Mouse (Mus musculus) neural tube, embryonic 11.5 days (tissue): Measurements from ENCODE around the gene Cpsf6. TPM values are rescaled to one million over a fixed set of nuclear protein-coding genes. Genes with fewer than 3 reads are reported as not detected.
"Not testable (repeated sequence)": the region's sequence is repeated elsewhere in the genome, so short reads cannot be mapped to it uniquely, and the experiment has no call there.

ENCODE experiments used
- ATAC-seq: fragments of 200-750 bp; cut with Nextera tagmentation; 2 replicates; pipeline ENCODE4 v1.8.0; 2017; ENCODE audit warnings: moderate number of reproducible peaks, mild to moderate bottlenecking, moderate TSS enrichment, moderate library complexity; ENCODE audit not compliant: insufficient read depth, low FRiP score, low TSS enrichment
- DNase-seq: peaks from one replicate; pipeline ENCODE4 v3.0.0-alpha.2; 2015; ENCODE audit warnings: low spot score
- H3K27ac ChIP-seq: fragments of 300-500 bp; sonication (generic); 2 replicates; pipeline ENCODE4 v1.5.1; 2014; ENCODE audit warnings: low read depth, mild to moderate bottlenecking, low read length
- H3K27me3 ChIP-seq: fragments of 300-500 bp; sonication (generic); 2 replicates; pipeline ENCODE4 v1.6.1; 2014; ENCODE audit warnings: mild to moderate bottlenecking, low read length, mixed read lengths; ENCODE audit not compliant: control insufficient read depth, insufficient read depth
- H3K36me3 ChIP-seq: fragments of 300-500 bp; sonication (generic); 2 replicates; pipeline ENCODE4 v1.6.1; 2014; ENCODE audit warnings: mild to moderate bottlenecking, low read length, moderate library complexity, mixed read lengths; ENCODE audit not compliant: control insufficient read depth, insufficient read depth
- H3K4me1 ChIP-seq: fragments of 300-500 bp; sonication (generic); 2 replicates; pipeline ENCODE4 v1.6.1; 2014; ENCODE audit warnings: low read length, mixed read lengths; ENCODE audit not compliant: control insufficient read depth, insufficient read depth
- H3K4me2 ChIP-seq: fragments of 300-500 bp; sonication (generic); 2 replicates; pipeline ENCODE4 v1.6.1; 2014; ENCODE audit warnings: low read depth, mild to moderate bottlenecking, moderate library complexity
- H3K4me3 ChIP-seq: fragments of 300-500 bp; sonication (generic); 2 replicates; pipeline ENCODE4 v1.5.1; 2014; ENCODE audit warnings: low read depth, low read length
- H3K9ac ChIP-seq: fragments of 300-500 bp; sonication (generic); 2 replicates; pipeline ENCODE4 v1.6.1; 2014; ENCODE audit warnings: mild to moderate bottlenecking, low read length
- H3K9me3 ChIP-seq: fragments of 300-500 bp; sonication (generic); 2 replicates; pipeline ENCODE4 v1.6.1; 2016; ENCODE audit warnings: low read length; ENCODE audit not compliant: control insufficient read depth
- whole genome bisulfite sequencing: fragments of 180-500 bp; shearing (Covaris S2); extraction: QIAGEN DNeasy Blood & Tissue Kit; methylation state at CpG from one replicate; pipeline ENCODE4 v1.1.7; 2014; 5-methylcytosine and 5-hydroxymethylcytosine counted together
- polyA plus RNA-seq: library from polyadenylated mRNA; unstranded; fragments of >200 nt; fragmentation: Nextera tagmentation; extraction: Ambion mirVana; gene quantifications from 2 replicates; pipeline ENCODE4 v1.2.1, GENCODE M21; 2014

Cpsf6 gene
- polyA plus RNA-seq, 1 experiment from 2014 or later, result 238 TPM

- no peak overlapping the region for H3K4me2 ChIP-seq
- H3K27me3 ChIP-seq, result no peaks in the 10 kb centered on the region
- H3K27ac ChIP-seq, result no peak overlapping the region
- 11% methylated on average over 5 of the region's 5 CpGs for whole genome bisulfite sequencing
- H3K4me3 ChIP-seq, result no peak overlapping the region
- H3K9me3 ChIP-seq, result no peaks in the 10 kb centered on the region
- ATAC-seq, result no peak
- no peak overlapping the region for H3K9ac ChIP-seq
- H3K36me3 ChIP-seq, result no peaks in the 10 kb centered on the region
- no peaks in the 10 kb centered on the region; the same call in 1 of the 2 replicates for H3K4me1 ChIP-seq
- no peak for DNase-seq
Measured at GRCm38 (mm10) chr10:117391057-117391456, 11.2 kb upstream of the Cpsf6 start.

- H3K27me3 ChIP-seq, result no peaks in the 10 kb centered on the region
- H3K4me1 ChIP-seq, result no peaks in the 10 kb centered on the region; the same call in 1 of the 2 replicates
- no peak overlapping the region for H3K4me2 ChIP-seq
- WGBS, result 52% methylated on average over 31 of the region's 31 CpGs
- H3K27ac ChIP-seq, result no peak overlapping the region
- H3K4me3 ChIP-seq, result no peak overlapping the region
- H3K36me3 ChIP-seq, result no peaks in the 10 kb centered on the region
- DNase-seq (no peak), ATAC-seq (peak; percentile 43)
- no peaks in the 10 kb centered on the region for H3K9me3 ChIP-seq
- no peak overlapping the region for H3K9ac ChIP-seq
Measured at GRCm38 (mm10) chr10:117389904-117390875, 10.4 kb upstream of the Cpsf6 start.

GRCm38 (mm10) chr10:117389371-117389740 lies 9.5 kb upstream of the Cpsf6 start:
- H3K4me3 ChIP-seq, result no peak overlapping the region
- H3K9me3 ChIP-seq, result no peaks in the 10 kb centered on the region
- DNase-seq (no peak), ATAC-seq (no peak)
- H3K9ac ChIP-seq, result no peak overlapping the region
- H3K4me1 ChIP-seq, result no peaks in the 10 kb centered on the region; the same call in 1 of the 2 replicates
- no peaks in the 10 kb centered on the region for H3K36me3 ChIP-seq
- H3K27me3 ChIP-seq, result no peaks in the 10 kb centered on the region
- 71% methylated on average over 1 of the region's 1 CpGs for WGBS
- no peak overlapping the region for H3K27ac ChIP-seq
- no peak overlapping the region for H3K4me2 ChIP-seq

GRCm38 (mm10) chr10:117388637-117389370 lies 9.0 kb upstream of the Cpsf6 start:
- Histone ChIP-seq H3K9me3 (no peaks in the 10 kb centered on the region), H3K4me2 (no peak overlapping the region), H3K36me3 (no peaks in the 10 kb centered on the region), H3K27me3 (no peaks in the 10 kb centered on the region), H3K4me1 (no peaks in the 10 kb centered on the region; the same call in 1 of the 2 replicates), H3K27ac (no peak overlapping the region), H3K4me3 (no peak overlapping the region), H3K9ac (no peak overlapping the region)
- no peak for DNase-seq
- WGBS, result 52% methylated on average over 2 of the region's 2 CpGs
- ATAC-seq, result no peak

GRCm38 (mm10) chr10:117387961-117388636 lies 8.3 kb upstream of the Cpsf6 start:
- not testable (repeated sequence) for H3K27ac ChIP-seq, H3K4me2 ChIP-seq, H3K4me1 ChIP-seq, H3K4me3 ChIP-seq, ATAC-seq, H3K9ac ChIP-seq, H3K27me3 ChIP-seq, H3K9me3 ChIP-seq, DNase-seq, H3K36me3 ChIP-seq
- WGBS, result 41% methylated on average over 3 of the region's 3 CpGs

GRCm38 (mm10) chr10:117386981-117387380 lies 7.2 kb upstream of the Cpsf6 start:
- Histone ChIP-seq H3K4me1 (no peaks in the 10 kb centered on the region), H3K4me3 (no peak overlapping the region), H3K27me3 (no peaks in the 10 kb centered on the region), H3K9ac (no peak overlapping the region), H3K4me2 (no peak overlapping the region), H3K9me3 (no peaks in the 10 kb centered on the region), H3K27ac (no peak overlapping the region), H3K36me3 (no peaks in the 10 kb centered on the region)
- 89% methylated on average over 6 of the region's 6 CpGs for WGBS
- ATAC-seq, result no peak
- DNase-seq, result no peak

- 87% methylated on average over 1 of the region's 1 CpGs for WGBS
- no peak overlapping the region for H3K9ac ChIP-seq
- H3K9me3 ChIP-seq, result no peaks in the 10 kb centered on the region
- no peaks in the 10 kb centered on the region for H3K27me3 ChIP-seq
- no peaks in the 10 kb centered on the region for H3K36me3 ChIP-seq
- no peak for DNase-seq
- H3K4me2 ChIP-seq, result no peak overlapping the region
- no peaks in the 10 kb centered on the region for H3K4me1 ChIP-seq
- no peak overlapping the region for H3K4me3 ChIP-seq
- ATAC-seq, result no peak
- H3K27ac ChIP-seq, result no peak overlapping the region
Measured at GRCm38 (mm10) chr10:117386261-117386660, 6.4 kb upstream of the Cpsf6 start.

GRCm38 (mm10) chr10:117385431-117385830 lies 5.6 kb upstream of the Cpsf6 start:
- H3K27me3 ChIP-seq, result no peaks in the 10 kb centered on the region
- 77% methylated on average over 4 of the region's 4 CpGs for WGBS
- no peaks in the 10 kb centered on the region for H3K36me3 ChIP-seq
- no peak overlapping the region for H3K4me3 ChIP-seq
- no peaks in the 10 kb centered on the region for H3K9me3 ChIP-seq
- no peak overlapping the region for H3K9ac ChIP-seq
- H3K27ac ChIP-seq, result no peak overlapping the region
- DNase-seq (no peak), ATAC-seq (no peak)
- no peak overlapping the region for H3K4me2 ChIP-seq
- no peaks in the 10 kb centered on the region for H3K4me1 ChIP-seq
